Comparison of ENCODE assay signal across 20 mouse cellular contexts in the genomic region with DNA sequence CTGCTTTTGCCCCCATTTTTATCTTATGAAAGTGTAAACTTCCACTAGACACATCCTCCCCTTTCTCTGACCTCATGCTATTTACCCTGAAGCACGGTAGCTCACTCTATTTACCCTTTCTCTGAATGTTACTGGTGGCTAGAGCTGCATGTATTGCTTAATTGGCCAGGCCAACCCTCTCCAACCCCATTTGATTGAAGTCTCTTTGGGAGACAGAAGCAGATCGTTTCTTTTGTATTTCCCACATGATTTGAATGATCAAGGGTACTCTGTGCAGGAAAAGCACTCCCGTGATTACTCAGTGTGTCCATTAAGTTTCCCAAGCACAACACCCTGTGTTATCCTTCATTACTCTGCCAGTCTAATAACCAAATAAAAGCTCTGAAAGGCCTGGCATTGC.
DNase-seq lines count a peak whose midpoint lies in the region; ATAC-seq and TF ChIP-seq lines count a peak whose summit lies in the region.
"Had no signal": no experiment of that assay in that cellular context is flagged by ENCODE, and none has a peak within 500 bp of the region (broad histone marks: within the 10 kb centered on the region; RNA-seq: fewer than 3 reads in every experiment).

No protein-coding gene starts in this region.

- peak; percentile 3 for DNase-seq in liver
- no peak for DNase-seq in liver, embryonic 11.5 days (ENCODE audit: low spot score)
- DNase-seq in liver, embryonic 14.5 days (ENCODE audit: low read depth in 3 of 3, low spot score in 3 of 3), result peak in 2 of 3 experiments; percentile 0 to 4
- DNase-seq in heart, adult 2 months, result no peak
- no peak for DNase-seq in layer of hippocampus, adult 11-12 months (ENCODE audit: low spot score)
- DNase-seq: adrenal gland, postnatal 14 days; cerebellum, adult 18-20 months; cerebellum, adult 9-11 months; cerebellum, postnatal 36 days; gastrocnemius, postnatal 10 days; heart, adult 18-20 months had no signal

- no peak for TF ChIP-seq EP300 in liver, embryonic 14.5 days (IDR thresholded peaks at IDR 0.05; ENCODE audit: low read depth)
- no peak for TF ChIP-seq EP300 in heart, adult 2 months (IDR thresholded peaks at IDR 0.05; ENCODE audit: insufficient read depth, low read depth, low read length)

- no peak overlapping the region for H3K4me2 ChIP-seq in liver, embryonic 11.5 days
- no peak overlapping the region for H3K4me2 ChIP-seq in forebrain, embryonic 16.5 days (ENCODE audit: low read length)
- no peak overlapping the region for H3K4me2 ChIP-seq in liver, embryonic 14.5 days (ENCODE audit: low read depth)
- H3K4me2 ChIP-seq in hindbrain, embryonic 13.5 days, result no peak overlapping the region
- H3K4me2 ChIP-seq: embryonic facial prominence, embryonic 13.5 days; heart, embryonic 12.5 days; hindbrain, embryonic 12.5 days had no signal

- H3K79me2 ChIP-seq in heart, adult 2 months (replicated peaks; ENCODE audit: control insufficient read depth, insufficient read depth, low read length), result no peaks in the 10 kb centered on the region

- H3K9me3 ChIP-seq in liver, embryonic 11.5 days (ENCODE audit: control insufficient read depth, low read length), result no peaks in the 10 kb centered on the region
- H3K9me3 ChIP-seq in forebrain, embryonic 16.5 days (ENCODE audit: control insufficient read depth, low read length), result no peaks in the 10 kb centered on the region
- no peaks in the 10 kb centered on the region for H3K9me3 ChIP-seq in liver, embryonic 14.5 days (ENCODE audit: control insufficient read depth, low read length)
- H3K9me3 ChIP-seq in hindbrain, embryonic 13.5 days, result no peaks in the 10 kb centered on the region
- H3K9me3 ChIP-seq: embryonic facial prominence, embryonic 13.5 days; heart, embryonic 12.5 days; hindbrain, embryonic 12.5 days had no signal

- no peak overlapping the region for H3K9ac ChIP-seq in liver, embryonic 11.5 days (ENCODE audit: low read depth, low read length)
- H3K9ac ChIP-seq in forebrain, embryonic 16.5 days (replicated peaks; ENCODE audit: low read depth, low read length), result no peak overlapping the region
- no peak overlapping the region for H3K9ac ChIP-seq in liver, embryonic 14.5 days (replicated peaks)
- no peak overlapping the region for H3K9ac ChIP-seq in hindbrain, embryonic 13.5 days
- no peak overlapping the region for H3K9ac ChIP-seq in heart, adult 2 months (ENCODE audit: low read depth, low read length)
- H3K9ac ChIP-seq: embryonic facial prominence, embryonic 13.5 days; heart, embryonic 12.5 days; hindbrain, embryonic 12.5 days had no signal

- intact Hi-C loops in heart, adult 2 months (cut with DNase I), result no loop called here

- ATAC-seq in liver, embryonic 11.5 days (replicated peaks; ENCODE audit: low FRiP score), result no peak; the same call in 1 of the 2 replicates
- ATAC-seq in forebrain, embryonic 16.5 days, result peak; percentile 68
- peak; percentile 59; the same call in 1 of the 2 replicates for ATAC-seq in liver, embryonic 14.5 days (ENCODE audit: insufficient read depth)
- ATAC-seq in hindbrain, embryonic 13.5 days (ENCODE audit: low FRiP score), result no peak
- ATAC-seq: activated CD4-positive, CD25-positive, alpha-beta regulatory T cell, adult 4 months; hindbrain, postnatal 0 days; Patski had no signal

- 48% methylated on average over 3 of the region's 3 CpGs for WGBS in liver, embryonic 11.5 days
- WGBS in forebrain, embryonic 16.5 days, result 1% methylated on average over 3 of the region's 3 CpGs
- WGBS in liver, embryonic 14.5 days (ENCODE audit: insufficient replicate concordance), result 44% methylated on average over 3 of the region's 3 CpGs
- 37% methylated on average over 3 of the region's 3 CpGs for WGBS in hindbrain, embryonic 13.5 days
- WGBS in heart, adult 2 months, result 71% methylated on average over 3 of the region's 3 CpGs

- no peak overlapping the region for H3K27ac ChIP-seq in liver, embryonic 11.5 days (ENCODE audit: low read depth, low read length)
- no peak overlapping the region for H3K27ac ChIP-seq in forebrain, embryonic 16.5 days (ENCODE audit: low read length)
- H3K27ac ChIP-seq in liver, embryonic 14.5 days, result no peak overlapping the region
- no peak overlapping the region for H3K27ac ChIP-seq in hindbrain, embryonic 13.5 days
- H3K27ac ChIP-seq in heart, adult 2 months, result no peak overlapping the region
- H3K27ac ChIP-seq: embryonic facial prominence, embryonic 13.5 days; hindbrain, embryonic 12.5 days; hindbrain, postnatal 0 days had no signal

- H3K27me3 ChIP-seq in liver, embryonic 11.5 days (replicated peaks; ENCODE audit: control insufficient read depth, insufficient read depth, low read length), result no peaks in the 10 kb centered on the region
- H3K27me3 ChIP-seq in forebrain, embryonic 16.5 days (replicated peaks; ENCODE audit: control insufficient read depth, insufficient read depth, low read length), result no peaks in the 10 kb centered on the region
- H3K27me3 ChIP-seq in liver, embryonic 14.5 days (ENCODE audit: control insufficient read depth, insufficient read depth, low read length), result no peaks in the 10 kb centered on the region
- H3K27me3 ChIP-seq in hindbrain, embryonic 13.5 days, result no peaks in the 10 kb centered on the region
- no peaks in the 10 kb centered on the region for H3K27me3 ChIP-seq in heart, adult 2 months (ENCODE audit: control insufficient read depth, insufficient read depth, low read length)
- H3K27me3 ChIP-seq: CH12.LX; embryonic facial prominence, embryonic 13.5 days; heart, embryonic 12.5 days; hindbrain, embryonic 12.5 days; Patski had no signal

- H3K36me3 ChIP-seq in liver, embryonic 11.5 days (ENCODE audit: control insufficient read depth, insufficient read depth, low read length), result no peaks in the 10 kb centered on the region
- H3K36me3 ChIP-seq in forebrain, embryonic 16.5 days (ENCODE audit: control insufficient read depth, insufficient read depth), result no peaks in the 10 kb centered on the region
- no peaks in the 10 kb centered on the region for H3K36me3 ChIP-seq in liver, embryonic 14.5 days (replicated peaks; ENCODE audit: control insufficient read depth, insufficient read depth, low read depth)
- no peaks in the 10 kb centered on the region for H3K36me3 ChIP-seq in hindbrain, embryonic 13.5 days
- H3K36me3 ChIP-seq in heart, adult 2 months (ENCODE audit: control insufficient read depth, insufficient read depth, low read length), result no peaks in the 10 kb centered on the region
- H3K36me3 ChIP-seq: embryonic facial prominence, embryonic 13.5 days; heart, embryonic 12.5 days; hindbrain, embryonic 12.5 days had no signal

- H3K4me3 ChIP-seq in liver, embryonic 11.5 days (ENCODE audit: low read depth, low read length), result no peak overlapping the region
- no peak overlapping the region for H3K4me3 ChIP-seq in forebrain, embryonic 16.5 days (replicated peaks; ENCODE audit: low read length)
- no peak overlapping the region for H3K4me3 ChIP-seq in liver, embryonic 14.5 days (ENCODE audit: insufficient read depth in 1 of 2, low read depth in 2 of 2, low read length in 2 of 2)
- H3K4me3 ChIP-seq in hindbrain, embryonic 13.5 days, result no peak overlapping the region
- H3K4me3 ChIP-seq in heart, adult 2 months, result no peak overlapping the region
- H3K4me3 ChIP-seq: embryonic facial prominence, embryonic 13.5 days; heart, embryonic 12.5 days; hindbrain, embryonic 12.5 days had no signal

- TF ChIP-seq POLR2A in heart, adult 2 months (IDR thresholded peaks at IDR 0.05; ENCODE audit: insufficient read depth, low read depth, low read length), result no peak

- TF ChIP-seq CTCF in liver, embryonic 14.5 days (IDR thresholded peaks at IDR 0.05; ENCODE audit: low read depth), result no peak
- TF ChIP-seq CTCF in heart, adult 2 months (IDR thresholded peaks at IDR 0.05), result no peak

- no peaks in the 10 kb centered on the region for H3K4me1 ChIP-seq in liver, embryonic 11.5 days (replicated peaks; ENCODE audit: control insufficient read depth, insufficient read depth, low read length)
- peaks cover 3% of the 10 kb centered on the region; the same call in 1 of the 2 replicates for H3K4me1 ChIP-seq in forebrain, embryonic 16.5 days (replicated peaks; ENCODE audit: control insufficient read depth, insufficient read depth, low read length)
- H3K4me1 ChIP-seq in liver, embryonic 14.5 days (replicated peaks; ENCODE audit: control insufficient read depth in 2 of 2, insufficient read depth in 2 of 2, low read length in 1 of 2), result no peaks in the 10 kb centered on the region
- H3K4me1 ChIP-seq in hindbrain, embryonic 13.5 days (replicated peaks), result no peaks in the 10 kb centered on the region
- no peaks in the 10 kb centered on the region for H3K4me1 ChIP-seq in heart, adult 2 months (ENCODE audit: control insufficient read depth, insufficient read depth, low read length)
- H3K4me1 ChIP-seq: embryonic facial prominence, embryonic 13.5 days; heart, embryonic 12.5 days; hindbrain, embryonic 12.5 days had no signal

Comparison
In these comparisons a context has a peak if more than half of its experiments do, and no peak if none do; other contexts are left out.
1. DNase-seq: peak in liver (single experiment) and liver, embryonic 14.5 days (2 of 3); none in liver, embryonic 11.5 days (single experiment), heart, adult 2 months (0 of 2) and layer of hippocampus, adult 11-12 months (single experiment).
2. ATAC-seq: peak in forebrain, embryonic 16.5 days (single experiment) and liver, embryonic 14.5 days (single experiment); none in liver, embryonic 11.5 days (single experiment) and hindbrain, embryonic 13.5 days (single experiment).